Mouse (Mus musculus) megakaryocyte, embryonic 14.5 days (primary cell): ENCODE data around the gene Hectd1. TPM values are rescaled to one million over a fixed set of nuclear protein-coding genes. Genes with fewer than 3 reads are reported as not detected.

Source experiments
- H3K27me3 ChIP-seq: replicated peaks from 2 replicates; pipeline ENCODE3; 2012; ENCODE audit warnings: inconsistent platforms
- H3K36me3 ChIP-seq: replicated peaks from 2 replicates; pipeline ENCODE3; 2012; ENCODE audit warnings: low read length, inconsistent platforms, mixed read lengths
- H3K4me1 ChIP-seq: 2 replicates; pipeline ENCODE4 v1.6.1; 2012; ENCODE audit warnings: inconsistent platforms
- H3K4me3 ChIP-seq: replicated peaks from 2 replicates; pipeline ENCODE3; 2012; ENCODE audit warnings: moderate library complexity, mild to moderate bottlenecking, inconsistent platforms
- H3K9me3 ChIP-seq: 2 replicates; pipeline ENCODE4 v1.6.1; 2012; ENCODE audit warnings: inconsistent platforms
- FLI1 ChIP-seq: IDR thresholded peaks from 2 replicates; pipeline ENCODE4 v1.6.1; 2012; ENCODE audit warnings: low read length, inconsistent platforms, mixed read lengths
- GATA1 ChIP-seq: IDR thresholded peaks from 3 replicates; pipeline ENCODE4 v1.6.1; 2012; ENCODE audit warnings: mixed read lengths, low read length, inconsistent platforms, borderline replicate concordance
- polyA plus RNA-seq: library from polyadenylated mRNA; stranded (reverse); fragments of >175 nt; gene quantifications from 2 replicates; pipeline ENCODE4 v1.2.3, GENCODE M21; 2012; ENCODE audit warnings: low replicate concordance; ENCODE audit not compliant: insufficient read depth

The Hectd1 gene
- polyA plus RNA-seq, 1 experiment: 2.0 TPM

- peaks cover 57% of the 10 kb centered on the region for H3K36me3 ChIP-seq
- no peak for TF ChIP-seq FLI1
- no peak for TF ChIP-seq GATA1
- no peaks in the 10 kb centered on the region for H3K9me3 ChIP-seq
Observed at GRCm38 (mm10) chr12:51827958-51828650, 1.2 kb downstream of the Hectd1 start.

GRCm38 (mm10) chr12:51825338-51825737 is 4.0 kb downstream of the Hectd1 start:
- H3K4me1 ChIP-seq: peaks cover 56% of the 10 kb centered on the region
- TF ChIP-seq FLI1 (no peak), GATA1 (no peak)
- H3K4me3 ChIP-seq: no peak overlapping the region

More at GRCm38 (mm10) chr12:51827958-51828650, 1.2 kb downstream of the Hectd1 start:
- H3K27me3 ChIP-seq: no peaks in the 10 kb centered on the region
- peaks cover 62% of the 10 kb centered on the region for H3K4me1 ChIP-seq
- H3K4me3 ChIP-seq: peak overlapping the region; percentile 97

GRCm38 (mm10) chr12:51823311-51823710 is 6.0 kb downstream of the Hectd1 start:
- Histone ChIP-seq H3K9me3 (no peaks in the 10 kb centered on the region), H3K27me3 (no peaks in the 10 kb centered on the region), H3K4me1 (peaks cover 71% of the 10 kb centered on the region), H3K4me3 (no peak overlapping the region), H3K36me3 (peaks cover 64% of the 10 kb centered on the region)
- TF ChIP-seq FLI1: no peak
- no peak for TF ChIP-seq GATA1

More at GRCm38 (mm10) chr12:51825338-51825737, 4.0 kb downstream of the Hectd1 start:
- Histone ChIP-seq H3K27me3 (no peaks in the 10 kb centered on the region), H3K9me3 (no peaks in the 10 kb centered on the region), H3K36me3 (peaks cover 54% of the 10 kb centered on the region)

GRCm38 (mm10) chr12:51822861-51823260 is 6.5 kb downstream of the Hectd1 start:
- H3K4me1 ChIP-seq: peaks cover 76% of the 10 kb centered on the region
- peak overlapping the region; percentile 64 for H3K4me3 ChIP-seq
- TF ChIP-seq FLI1: no peak
- no peak for TF ChIP-seq GATA1
- H3K9me3 ChIP-seq: no peaks in the 10 kb centered on the region
- peaks cover 68% of the 10 kb centered on the region for H3K36me3 ChIP-seq
- H3K27me3 ChIP-seq: no peaks in the 10 kb centered on the region

- H3K36me3 ChIP-seq: peaks cover 72% of the 10 kb centered on the region
Observed at GRCm38 (mm10) chr12:51822236-51822635, 7.1 kb downstream of the Hectd1 start.

GRCm38 (mm10) chr12:51821256-51821655 is 8.1 kb downstream of the Hectd1 start:
- peaks cover 73% of the 10 kb centered on the region for H3K4me1 ChIP-seq
- H3K9me3 ChIP-seq: no peaks in the 10 kb centered on the region
- H3K36me3 ChIP-seq: peaks cover 71% of the 10 kb centered on the region
- H3K4me3 ChIP-seq: peak overlapping the region; percentile 66
- TF ChIP-seq GATA1: no peak
- TF ChIP-seq FLI1: no peak
- H3K27me3 ChIP-seq: no peaks in the 10 kb centered on the region

More at GRCm38 (mm10) chr12:51822236-51822635, 7.1 kb downstream of the Hectd1 start:
- Histone ChIP-seq H3K4me3 (no peak overlapping the region), H3K4me1 (peaks cover 79% of the 10 kb centered on the region), H3K9me3 (no peaks in the 10 kb centered on the region), H3K27me3 (no peaks in the 10 kb centered on the region)
- no peak for TF ChIP-seq FLI1
- no peak for TF ChIP-seq GATA1

- Histone ChIP-seq H3K4me1 (peaks cover 70% of the 10 kb centered on the region), H3K27me3 (no peaks in the 10 kb centered on the region), H3K36me3 (peaks cover 72% of the 10 kb centered on the region), H3K4me3 (no peak overlapping the region), H3K9me3 (no peaks in the 10 kb centered on the region)
- TF ChIP-seq GATA1 (no peak), FLI1 (no peak)
Observed at GRCm38 (mm10) chr12:51819951-51820498, 9.3 kb downstream of the Hectd1 start.

GRCm38 (mm10) chr12:51817815-51818613 is 11.3 kb downstream of the Hectd1 start:
- peak overlapping the region; percentile 4 for H3K4me3 ChIP-seq
- H3K36me3 ChIP-seq: peaks cover 73% of the 10 kb centered on the region
- TF ChIP-seq FLI1: no peak
- no peak for TF ChIP-seq GATA1
- H3K9me3 ChIP-seq: no peaks in the 10 kb centered on the region
- H3K4me1 ChIP-seq: peaks cover 68% of the 10 kb centered on the region
- no peaks in the 10 kb centered on the region for H3K27me3 ChIP-seq

GRCm38 (mm10) chr12:51811388-51812140 is 17.8 kb downstream of the Hectd1 start:
- H3K4me1 ChIP-seq: peaks cover 72% of the 10 kb centered on the region
- TF ChIP-seq FLI1 (no peak), GATA1 (no peak)
- H3K27me3 ChIP-seq: no peaks in the 10 kb centered on the region
- H3K9me3 ChIP-seq: no peaks in the 10 kb centered on the region
- H3K36me3 ChIP-seq: peaks cover 87% of the 10 kb centered on the region
- H3K4me3 ChIP-seq: peak overlapping the region; percentile 23

- TF ChIP-seq FLI1 (no peak), GATA1 (no peak)
- Histone ChIP-seq H3K36me3 (peaks cover 89% of the 10 kb centered on the region), H3K9me3 (no peaks in the 10 kb centered on the region), H3K27me3 (no peaks in the 10 kb centered on the region), H3K4me3 (no peak overlapping the region), H3K4me1 (peaks cover 69% of the 10 kb centered on the region)
Observed at GRCm38 (mm10) chr12:51810564-51810963, 18.8 kb downstream of the Hectd1 start.
